Mouse (Mus musculus) megakaryocyte progenitor cell, adult 5-6 weeks (primary cell): ENCODE results near the gene Gata1. TPM values are rescaled to one million over a fixed set of nuclear protein-coding genes. Genes with fewer than 3 reads are reported as not detected.
A peak's percentile ranks its signal among the peaks of the same experiment; 100 is the strongest.
"Not testable (repeated sequence)": the region's sequence is repeated elsewhere in the genome, so short reads cannot be mapped to it uniquely, and the experiment has no call there.

Experiments used
- ATAC-seq: replicated peaks from 2 replicates; pipeline ENCODE4 v1.8.0; 2016; ENCODE audit warnings: mild to moderate bottlenecking, moderate TSS enrichment, inconsistent platforms; ENCODE audit not compliant: poor library complexity
- total RNA-seq, 2 experiments: library from RNA; stranded (forward) in 1 of 2; stranded (reverse) in 1 of 2; fragments of 157-497, 149-512 nt in 1 of 2; fragments of 200-1000 nt in 1 of 2; gene quantifications; 2 replicates each; pipeline versions ENCODE4 v1.2.3 to v1.2.4; 2015 to 2017

The Gata1 gene
- total RNA-seq, 2 experiments from 2014 or later = 8.7 to 26.3 TPM

DNA sequence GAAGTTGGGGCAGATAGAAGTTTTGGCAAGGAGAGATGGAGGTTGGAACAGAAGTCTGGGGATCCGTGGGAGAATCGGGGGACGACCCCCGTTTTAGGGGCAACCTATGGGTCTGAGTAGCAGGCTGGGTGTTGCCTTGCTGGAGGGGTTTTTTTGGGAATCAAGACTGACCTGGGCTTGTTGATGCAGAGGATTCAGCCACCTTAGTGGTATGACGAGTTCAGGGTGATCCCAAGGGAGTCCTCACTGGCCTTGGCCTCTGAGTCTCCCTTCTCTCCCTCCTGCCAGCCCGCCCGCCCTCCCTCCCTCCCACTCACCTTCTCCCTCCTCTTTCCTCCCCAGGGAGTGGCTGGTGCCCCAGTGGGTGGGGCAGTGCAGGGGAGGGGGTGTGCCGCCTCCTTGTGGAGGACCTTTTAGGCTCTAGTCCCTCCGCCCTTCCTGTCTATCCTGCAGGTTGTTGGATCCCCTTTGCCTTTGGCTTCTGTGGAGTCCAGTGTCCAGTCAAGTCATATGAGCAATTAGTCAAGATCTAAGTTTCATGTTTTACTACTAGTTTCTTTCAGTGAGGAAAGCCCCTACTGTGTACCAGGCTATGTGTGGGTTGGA is 10.2 kb downstream of the Gata1 start:
- ATAC-seq = peak; percentile 56

DNA sequence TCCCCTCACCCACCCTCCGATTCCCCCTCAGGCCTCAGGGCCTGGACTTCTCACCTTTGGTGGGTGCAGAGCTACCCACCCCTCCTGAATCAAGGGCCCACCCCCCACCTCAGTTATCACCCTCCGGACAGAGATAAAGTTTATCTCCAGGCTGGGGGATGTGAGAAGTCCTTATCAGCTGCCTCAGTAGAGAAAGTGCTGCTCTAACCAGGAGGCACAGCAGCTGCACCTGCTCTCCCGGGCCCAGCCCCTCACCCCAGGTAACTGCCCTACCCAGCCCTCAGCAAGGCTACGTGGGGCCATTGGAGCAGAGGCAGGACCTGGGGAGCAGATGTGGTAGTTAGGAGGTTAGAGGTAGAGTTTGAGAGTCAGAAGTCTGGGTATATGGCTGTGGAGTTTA is 11.7 kb downstream of the Gata1 start:
- no peak for ATAC-seq

DNA sequence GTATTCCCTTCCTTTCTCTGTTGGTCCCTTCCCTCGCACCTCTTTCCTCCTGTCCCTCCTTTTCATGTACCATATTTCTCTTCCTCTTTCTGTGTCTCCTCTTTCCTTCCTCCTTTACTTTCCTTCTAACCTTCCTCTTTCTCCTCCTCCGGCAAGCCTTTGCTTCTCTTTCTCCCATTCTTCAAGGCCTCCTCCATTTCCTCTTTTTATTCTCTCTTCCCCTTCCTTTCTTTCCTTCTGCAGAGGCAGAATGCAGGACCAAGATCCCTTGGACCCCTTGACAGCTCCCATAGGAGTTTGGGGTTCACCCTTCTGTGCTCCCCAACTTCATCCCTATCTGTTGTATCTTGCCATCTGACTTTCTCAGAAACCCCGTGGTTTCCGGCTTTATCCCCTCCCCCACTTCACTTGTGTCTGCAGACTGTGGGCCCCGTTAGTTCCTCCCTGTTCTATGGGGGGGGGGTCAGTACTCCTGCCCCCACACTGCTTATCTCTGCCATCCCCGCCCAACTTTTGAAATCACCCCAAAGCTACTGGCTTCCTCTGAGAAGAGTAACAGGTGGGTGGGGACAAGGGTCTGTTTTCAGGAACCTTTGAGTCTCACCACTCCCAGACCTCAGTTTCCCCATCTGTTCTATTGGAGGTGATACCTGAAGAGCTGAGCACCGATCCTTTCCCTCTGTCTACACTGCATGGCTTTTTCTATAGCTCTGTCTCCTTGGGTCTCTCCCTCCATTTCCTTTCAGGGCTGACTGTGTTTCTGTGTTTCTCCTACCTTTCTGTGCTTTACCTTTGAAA is 13.8 kb downstream of the Gata1 start:
- ATAC-seq = peak; percentile 16; the same call in 1 of the 2 replicates

GRCm38 (mm10) chrX:7958868-7959267 is 19.0 kb downstream of the Gata1 start:
- no peak for ATAC-seq

GRCm38 (mm10) chrX:7950091-7950490 is 27.8 kb downstream of the Gata1 start:
- ATAC-seq = no peak

GRCm38 (mm10) chrX:7947900-7948492 is 29.9 kb downstream of the Gata1 start:
- ATAC-seq = peak; percentile 98

DNA sequence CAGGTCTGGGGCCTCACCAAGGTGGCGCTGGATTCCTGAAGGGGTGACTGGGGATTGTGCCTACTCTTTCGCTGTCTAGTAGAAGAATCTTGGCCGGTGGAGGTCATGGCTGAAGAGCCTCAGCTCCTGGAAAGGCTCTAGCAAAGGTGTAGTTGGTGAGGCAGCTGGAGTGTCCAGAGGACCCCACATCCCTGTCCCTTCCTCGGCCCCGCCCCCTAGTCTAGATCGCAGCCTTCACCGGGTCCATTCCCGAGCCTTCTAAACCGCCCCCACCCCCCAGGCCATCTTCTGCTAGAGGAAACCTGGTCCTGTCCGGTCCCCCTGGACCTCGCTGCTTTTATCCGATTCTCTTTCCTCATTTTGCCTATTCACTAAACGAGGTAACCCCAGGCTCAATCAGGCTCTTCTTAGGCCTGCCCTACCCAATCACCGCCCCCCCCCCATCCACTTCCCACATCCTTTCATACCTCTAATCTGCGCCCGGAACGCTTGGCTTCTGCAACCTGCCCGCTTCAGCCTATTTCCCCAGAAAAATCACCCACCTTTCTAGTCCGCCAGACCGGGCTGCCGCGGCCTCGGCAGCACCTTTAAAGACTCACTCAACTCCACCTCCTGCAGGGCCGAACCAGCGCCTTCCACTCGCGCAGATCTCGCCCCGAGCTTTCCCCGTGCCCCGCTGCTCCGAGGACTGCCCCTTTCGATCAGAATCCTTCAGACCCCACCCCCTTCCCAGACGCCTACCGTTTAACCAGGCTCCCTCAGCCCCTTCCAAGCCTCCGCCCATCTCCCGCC is 30.6 kb downstream of the Gata1 start, which contains the start of gene Hdac6:
Hdac6 (minus strand) TSS at position 782 of the 792 bp plus-strand sequence.
- no peak for ATAC-seq

DNA sequence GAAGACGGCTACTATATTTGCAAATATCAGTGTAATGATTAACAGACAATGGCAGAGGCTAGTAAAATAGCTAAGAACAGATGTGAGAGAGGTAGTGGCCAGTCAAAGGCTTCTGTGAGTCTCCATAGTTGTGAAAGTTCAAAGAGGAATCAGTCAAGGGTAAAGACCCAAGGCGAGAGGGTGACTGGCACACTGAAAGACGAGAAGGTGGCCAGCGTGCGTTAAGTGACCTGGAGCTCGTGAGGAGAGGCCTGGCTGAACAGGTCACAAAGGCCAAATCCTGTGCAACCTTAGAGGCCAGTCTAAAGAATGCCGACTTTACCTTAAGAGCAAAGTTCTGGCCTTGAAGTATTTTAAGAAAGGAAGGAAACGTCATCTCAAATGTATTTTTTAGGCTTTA is 32.3 kb downstream of the Gata1 start:
- no peak for ATAC-seq

GRCm38 (mm10) chrX:7937667-7938066 is 40.2 kb downstream of the Gata1 start:
- no peak for ATAC-seq

GRCm38 (mm10) chrX:7936874-7937273 is 41.0 kb downstream of the Gata1 start:
- peak; percentile 80 for ATAC-seq

- ATAC-seq = no peak
Observed at GRCm38 (mm10) chrX:7928270-7928790, 49.5 kb downstream of the Gata1 start, which contains the start of gene Eras. TSS of gene Eras (minus strand) at chrX:7928607.

- no peak for ATAC-seq
Observed at GRCm38 (mm10) chrX:7927116-7927515, 50.8 kb downstream of the Gata1 start.

DNA sequence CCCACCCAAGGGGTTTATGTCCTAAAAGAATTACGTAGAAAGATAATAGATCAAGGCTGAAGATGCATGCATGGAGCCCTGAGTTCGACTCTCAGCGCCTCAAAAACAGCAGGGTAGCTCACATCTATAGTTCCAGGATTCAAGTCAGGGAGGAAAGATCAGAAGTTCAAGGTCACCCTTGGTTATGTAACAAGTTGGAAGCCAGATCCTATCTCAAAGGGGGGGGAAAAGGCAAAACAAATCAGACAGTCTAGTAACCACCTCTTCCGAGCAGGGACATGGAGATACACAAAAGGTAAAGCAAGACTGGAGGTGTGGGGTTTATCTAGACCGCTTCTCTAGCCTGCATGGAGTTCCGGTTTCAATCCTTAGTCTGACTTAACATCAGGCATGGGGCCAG is 51.6 kb downstream of the Gata1 start:
- ATAC-seq = no peak

- no peak for ATAC-seq
Observed at GRCm38 (mm10) chrX:7922032-7922431, 55.8 kb downstream of the Gata1 start.

GRCm38 (mm10) chrX:7919601-7920383 is 58.1 kb downstream of the Gata1 start, which contains the start of gene Pcsk1n:
TSS of gene Pcsk1n (plus strand) at chrX:7919822.
- no peak for ATAC-seq

DNA sequence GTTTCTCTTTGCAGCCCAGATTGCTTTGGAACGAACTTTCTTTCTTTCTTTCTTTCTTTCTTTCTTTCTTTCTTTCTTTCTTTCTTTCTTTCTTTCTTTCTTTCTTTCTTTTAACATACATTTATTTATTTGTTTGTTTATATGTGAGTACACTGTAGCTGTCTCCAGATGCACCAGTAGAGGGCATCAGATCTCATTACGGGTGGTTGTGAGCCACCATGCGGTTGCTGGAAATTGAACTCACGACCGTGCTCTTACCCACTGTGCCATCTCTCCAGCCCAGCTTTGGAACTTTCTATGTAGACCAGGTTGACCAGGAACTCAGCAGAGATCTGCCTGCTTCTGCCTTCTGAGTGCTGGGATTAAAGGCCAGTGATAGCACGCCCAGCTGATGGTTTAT is 59.9 kb downstream of the Gata1 start:
- not testable (repeated sequence) for ATAC-seq

- ATAC-seq = peak; percentile 92
Observed at GRCm38 (mm10) chrX:7915669-7916068, 62.2 kb downstream of the Gata1 start.

- ATAC-seq = no peak
Observed at GRCm38 (mm10) chrX:7910473-7910872, 67.4 kb downstream of the Gata1 start.
